Mouse (Mus musculus) frontal cortex, postnatal 10 days (tissue): ENCODE measurements at regions not wholly inside any gene's neighbourhood (a gene's known extent, or its start where the extent isn't known, plus 50 kb on each side); places are given as distances from the start of the nearest gene placed in this dataset.
"Not testable (repeated sequence)": the region's sequence is repeated elsewhere in the genome, so short reads cannot be mapped to it uniquely, and the experiment has no call there.

Source experiments
- DNase-seq, 2 experiments: peaks; one replicate each; pipeline ENCODE4 v3.0.0; 2022; ENCODE audit warnings: low spot score in 2 of 2, mixed read lengths in 1 of 2

DNA sequence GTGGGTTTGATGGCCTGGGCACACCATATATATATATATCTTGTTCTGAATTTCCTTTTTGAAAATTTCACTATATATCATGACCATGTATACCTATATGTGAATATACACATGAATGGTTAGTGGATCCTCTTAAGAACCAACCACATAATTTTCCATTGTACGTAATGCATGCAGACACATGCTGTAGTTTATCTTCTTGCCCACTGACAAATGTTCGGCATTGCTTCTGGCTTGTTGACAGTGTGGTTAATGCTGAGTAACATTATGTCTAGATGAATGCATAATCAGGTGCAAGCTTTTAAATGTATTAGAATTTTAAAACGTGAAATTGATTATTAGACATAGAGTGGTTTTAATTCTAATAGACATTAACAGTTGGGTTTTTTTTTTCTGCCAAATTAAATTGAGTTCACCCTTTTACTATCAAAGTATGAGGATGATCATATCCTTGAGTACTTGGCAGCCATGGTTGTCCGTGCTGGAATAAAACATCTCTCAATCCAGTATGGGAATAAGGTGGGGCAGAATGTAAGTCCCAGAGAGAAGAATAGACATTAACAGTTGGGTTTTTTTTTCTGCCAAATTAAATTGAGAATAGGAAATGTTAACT is 110.3 kb downstream of the A730009L09Rik start:
- no peak for DNase-seq

GRCm38 (mm10) chr16:84627052-84627451 is 108.5 kb downstream of the Mrpl39 start:
- no peak for DNase-seq

GRCm38 (mm10) chr16:84629868-84630267 is 105.7 kb downstream of the Mrpl39 start:
- no peak for DNase-seq

DNA sequence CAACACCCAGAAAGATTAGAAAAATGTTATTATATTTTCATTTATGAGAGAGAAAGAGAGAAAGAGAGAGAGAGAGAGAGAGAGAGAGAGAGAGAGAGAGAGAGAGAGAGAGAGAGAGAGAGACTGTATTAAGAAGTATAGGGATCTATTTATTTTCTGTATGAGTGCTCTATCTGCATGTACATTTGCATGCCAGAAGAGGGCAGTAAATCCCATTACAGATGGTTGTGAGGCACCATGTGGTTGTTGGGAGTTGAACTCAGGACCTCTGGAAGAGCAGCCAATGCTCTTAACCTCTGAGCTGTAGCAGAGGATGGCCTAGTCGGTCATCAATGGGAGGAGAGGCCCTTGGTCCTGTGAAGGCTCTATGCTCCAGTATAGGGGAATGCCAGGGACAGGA is 91.1 kb downstream of the Mrpl39 start:
- not testable (repeated sequence) for DNase-seq

DNA sequence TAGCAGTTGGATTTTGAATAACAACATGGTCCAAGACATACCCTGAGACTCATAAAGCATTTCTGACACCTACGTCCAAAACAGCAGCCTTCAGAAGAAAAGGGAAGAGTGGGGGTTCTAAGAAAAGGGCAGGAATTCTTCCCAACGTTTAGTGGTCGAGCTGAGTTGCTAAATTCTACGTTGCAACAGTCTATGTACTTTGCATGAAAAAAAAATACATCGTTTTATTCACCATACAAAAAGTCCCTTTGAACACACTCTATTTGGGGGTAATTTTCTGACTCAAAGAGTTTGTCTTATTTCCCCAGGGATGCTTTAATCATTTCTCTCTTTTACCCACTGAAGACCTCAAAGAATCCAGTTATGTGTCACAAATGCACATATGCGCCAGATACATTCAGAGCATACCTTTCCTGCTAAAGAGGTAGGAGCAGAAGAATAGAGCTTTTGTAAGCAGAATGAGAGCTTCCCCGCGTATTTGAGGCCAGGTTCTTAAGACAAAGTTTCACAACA is 89.3 kb downstream of the Mrpl39 start:
- no peak for DNase-seq

DNA sequence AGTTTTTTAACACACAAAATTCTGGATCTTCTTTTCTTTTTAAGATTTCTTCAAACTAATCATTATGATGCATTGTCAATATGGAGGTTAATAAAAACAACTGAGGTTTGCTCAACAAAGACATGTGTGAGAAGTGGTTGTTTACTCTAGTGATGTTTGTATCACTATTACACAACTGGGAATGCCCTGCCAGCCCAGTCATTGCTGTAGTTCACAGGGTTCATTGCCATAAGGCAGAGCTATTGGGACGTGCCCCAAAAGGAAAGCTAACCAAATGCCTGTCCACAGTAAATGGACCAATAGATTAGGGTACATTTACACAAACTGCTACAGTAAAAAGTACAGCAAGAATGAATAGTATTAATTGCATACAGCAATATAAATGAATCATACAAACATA is 84.9 kb downstream of the Mrpl39 start:
- no peak for DNase-seq

GRCm38 (mm10) chr16:84653873-84654272 is 81.7 kb downstream of the Mrpl39 start:
- no peak for DNase-seq

DNA sequence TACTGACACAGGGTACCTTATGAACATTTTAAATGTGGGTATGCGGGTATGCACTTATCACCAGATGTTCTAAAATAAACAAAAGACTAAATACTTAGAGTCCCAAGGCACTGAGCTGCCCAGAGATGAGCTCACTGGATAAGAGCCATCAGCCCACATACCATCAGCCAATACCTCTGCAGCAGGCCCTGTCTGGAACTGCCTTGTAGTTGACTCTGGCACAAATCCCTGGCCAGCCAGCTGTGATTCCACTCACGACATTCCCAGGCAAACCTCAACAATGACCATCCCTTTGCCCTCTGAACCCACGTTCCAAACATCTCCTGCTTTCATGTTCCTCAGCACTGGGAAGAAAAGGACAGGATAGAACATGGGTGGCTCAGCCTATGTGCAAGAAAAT is 73.7 kb downstream of the Mrpl39 start:
- DNase-seq = no peak

GRCm38 (mm10) chr16:84663581-84663980 is 72.0 kb downstream of the Mrpl39 start:
- DNase-seq = no peak
